Mouse (Mus musculus) olfactory bulb, adult 2 months (tissue): Measurements from ENCODE around the gene Gm973.

Experiments
- CTCF ChIP-seq: fragments of 200-500 bp; IDR thresholded peaks from 2 replicates; pipeline ENCODE4 v1.5.1; 2012; ENCODE audit warnings: low read depth, mild to moderate bottlenecking, low read length, moderate library complexity; ENCODE audit not compliant: insufficient read depth
- POLR2A ChIP-seq: fragments of 200-500 bp; IDR thresholded peaks from 2 replicates; pipeline ENCODE4 v1.6.1; 2012; ENCODE audit warnings: mild to moderate bottlenecking, low read depth, low read length, moderate library complexity; ENCODE audit not compliant: insufficient read depth

GRCm38 (mm10) chr1:59504302-59504700 lies 11.8 kb upstream of the Gm973 start:
- TF ChIP-seq CTCF = no peak
- TF ChIP-seq POLR2A = no peak
